Mouse (Mus musculus) lung, adult 2 months (tissue): ENCODE measurements around the gene Srgap1. TPM values are rescaled to one million over a fixed set of nuclear protein-coding genes. Genes with fewer than 3 reads are reported as not detected.

Experiments
- DNase-seq: peaks from one replicate; pipeline ENCODE4 v3.0.0; 2022
- H3K4me1 ChIP-seq: fragments of 200-500 bp; 2 replicates; pipeline ENCODE4 v1.6.1; 2011; ENCODE audit warnings: low read length; ENCODE audit not compliant: control insufficient read depth, insufficient read depth
- H3K4me3 ChIP-seq: fragments of 200-500 bp; replicated peaks from 2 replicates; pipeline ENCODE3; 2011; ENCODE audit warnings: low read depth, mild to moderate bottlenecking, control low read depth, low read length; ENCODE audit errors: extremely low read depth
- CTCF ChIP-seq: fragments of 200-500 bp; IDR thresholded peaks from 2 replicates; pipeline ENCODE4 v1.5.1; 2011; ENCODE audit warnings: mild to moderate bottlenecking, low read length, control low read depth; ENCODE audit not compliant: insufficient read depth
- POLR2A ChIP-seq: fragments of 200-500 bp; IDR thresholded peaks from 2 replicates; pipeline ENCODE4 v1.6.1; 2011; ENCODE audit warnings: low read depth, mild to moderate bottlenecking, control low read depth, low read length, borderline replicate concordance; ENCODE audit errors: extremely low read depth
- WGBS: fragments of 180-500 bp; shearing (Covaris S2); methylation state at CpG from one replicate; pipeline ENCODE4 v1.1.7; 2018; 5-methylcytosine and 5-hydroxymethylcytosine counted together
- polyA plus RNA-seq: library from polyadenylated mRNA; depleted of rRNA; stranded (reverse); fragments of >200 nt; gene quantifications from 2 replicates; pipeline ENCODE4 v1.2.3, GENCODE M21; 2012; rRNA removed

The Srgap1 gene
- 5.6 and 6.8 TPM in 2 replicates for polyA plus RNA-seq

- Histone ChIP-seq H3K4me1 (0 out of 2 replicates have a peak, but pooled peaks cover 3% of the 10 kb centered on the region), H3K4me3 (peak within 1 kb of the TSS; percentile 83)
- WGBS, result under 1% methylated on average over 68 of the region's 79 CpGs
- DNase-seq, result peak; percentile 67
- TF ChIP-seq POLR2A (no peak), CTCF (no peak)
Measured at GRCm38 (mm10) chr10:122046904-122047726, at the start of gene Srgap1. Gene Srgap1, minus strand, starts transcription at chr10:122047315.

- H3K4me3 ChIP-seq, result peak overlapping the region; percentile 86
- under 1% methylated on average over 48 of the region's 48 CpGs for WGBS
- H3K4me1 ChIP-seq, result peaks cover 2% of the 10 kb centered on the region; the same call in 1 of the 2 replicates
- no peak for TF ChIP-seq POLR2A
- no peak for TF ChIP-seq CTCF
- DNase-seq, result no peak
Measured at GRCm38 (mm10) chr10:122096462-122096979, 49.4 kb upstream of the Srgap1 start.

GRCm38 (mm10) chr10:122090472-122090871 lies 43.4 kb upstream of the Srgap1 start:
- Histone ChIP-seq H3K4me1 (no peaks in the 10 kb centered on the region), H3K4me3 (no peak overlapping the region)
- no peak for DNase-seq
- TF ChIP-seq CTCF (no peak), POLR2A (no peak)
- WGBS, result 92% methylated on average over 1 of the region's 1 CpGs

GRCm38 (mm10) chr10:122081352-122081751 lies 34.2 kb upstream of the Srgap1 start:
- H3K4me1 ChIP-seq, result no peaks in the 10 kb centered on the region
- no peak overlapping the region for H3K4me3 ChIP-seq
- DNase-seq, result no peak
- TF ChIP-seq POLR2A (no peak), CTCF (no peak)
- WGBS, result 69% methylated on average over 1 of the region's 1 CpGs

- TF ChIP-seq POLR2A (no peak), CTCF (no peak)
Measured at GRCm38 (mm10) chr10:122069153-122069552, 22.0 kb upstream of the Srgap1 start.

GRCm38 (mm10) chr10:122055826-122056225 lies 8.7 kb upstream of the Srgap1 start:
- TF ChIP-seq CTCF (no peak), POLR2A (no peak)
- WGBS, result 91% methylated on average over 6 of the region's 6 CpGs
- no peak for DNase-seq
- Histone ChIP-seq H3K4me1 (no peaks in the 10 kb centered on the region), H3K4me3 (no peak overlapping the region)

More at GRCm38 (mm10) chr10:122069153-122069552, 22.0 kb upstream of the Srgap1 start:
- no peaks in the 10 kb centered on the region; the same call in 1 of the 2 replicates for H3K4me1 ChIP-seq
- no peak for DNase-seq
- no peak overlapping the region for H3K4me3 ChIP-seq

- no peaks in the 10 kb centered on the region for H3K4me1 ChIP-seq
- DNase-seq, result peak; percentile 38
- no peak overlapping the region for H3K4me3 ChIP-seq
- TF ChIP-seq CTCF (peak; percentile 71), POLR2A (no peak)
- WGBS, result 7% methylated on average over 8 of the region's 8 CpGs
Measured at GRCm38 (mm10) chr10:122054535-122054934, 7.4 kb upstream of the Srgap1 start.

- no peak overlapping the region for H3K4me3 ChIP-seq
- DNase-seq, result peak; percentile 93
- H3K4me1 ChIP-seq, result no peaks in the 10 kb centered on the region
- TF ChIP-seq POLR2A, result no peak
- TF ChIP-seq CTCF, result peak; percentile 100
- 17% methylated on average over 6 of the region's 6 CpGs for WGBS
Measured at GRCm38 (mm10) chr10:122051831-122052230, 4.7 kb upstream of the Srgap1 start.

- TF ChIP-seq POLR2A, result no peak
- peak; percentile 11; the same call in 1 of the 2 replicates for TF ChIP-seq CTCF
- 11% methylated on average over 44 of the region's 44 CpGs for WGBS
- Histone ChIP-seq H3K4me3 (peak overlapping the region; percentile 83), H3K4me1 (0 out of 2 replicates have a peak, but pooled peaks cover 3% of the 10 kb centered on the region)
- peak; percentile 89 for DNase-seq
Measured at GRCm38 (mm10) chr10:122047727-122048365, 731 bp upstream of the Srgap1 start.

- WGBS, result 1% methylated on average over 13 of the region's 13 CpGs
- no peak for DNase-seq
- peak overlapping the region; percentile 83 for H3K4me3 ChIP-seq
- TF ChIP-seq CTCF (no peak), POLR2A (no peak)
- H3K4me1 ChIP-seq, result 0 out of 2 replicates have a peak, but pooled peaks cover 3% of the 10 kb centered on the region
Measured at GRCm38 (mm10) chr10:122046511-122046903, 608 bp downstream of the Srgap1 start.
